Mouse (Mus musculus) kidney, adult 8-10 months (tissue): ENCODE measurements around the gene Sumf2.
"Not testable (repeated sequence)": the region's sequence is repeated elsewhere in the genome, so short reads cannot be mapped to it uniquely, and the experiment has no call there.

Experiments used
- DNase-seq, 2 experiments: peaks; one replicate each; pipeline ENCODE4 v3.0.0; 2022

Gene Sumf2

DNA sequence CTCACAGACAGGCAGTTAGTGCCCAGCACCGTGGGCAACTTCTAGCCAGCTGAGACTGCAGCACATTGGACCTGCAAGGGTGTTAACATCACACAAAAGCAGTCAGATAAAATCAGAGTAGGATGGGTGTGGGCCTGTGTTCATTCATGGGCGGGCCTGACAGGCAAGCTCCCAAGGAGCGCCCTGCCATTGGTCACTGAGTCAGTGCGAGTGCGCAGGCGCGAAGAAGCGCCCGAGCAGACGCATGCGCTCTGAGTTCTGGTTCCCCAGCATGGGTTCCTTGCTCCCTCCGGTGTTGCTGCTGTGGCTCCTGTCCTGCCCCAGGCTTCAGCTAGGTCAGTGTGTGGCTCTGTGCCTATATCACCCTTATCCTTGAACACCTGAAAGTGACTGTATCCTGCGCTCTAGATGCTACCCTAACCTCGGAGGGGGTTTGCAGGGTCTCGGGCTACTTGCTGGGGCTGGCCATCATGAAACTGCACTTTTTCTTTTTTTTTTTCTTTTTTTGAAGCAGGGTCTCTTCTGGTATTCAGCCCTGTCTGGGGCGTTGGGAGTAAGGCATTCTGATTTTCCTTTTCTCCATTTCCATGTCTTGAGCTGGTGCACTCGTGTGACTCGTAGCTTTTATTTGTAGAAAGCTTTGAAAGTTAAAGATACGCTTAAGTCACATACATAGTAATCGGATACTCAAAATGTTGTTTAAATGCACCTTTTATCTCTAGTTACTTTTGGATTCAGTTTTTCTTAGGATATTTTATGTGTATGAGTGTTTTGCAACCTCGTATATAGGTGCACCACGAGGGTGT, at the start of gene Sumf2:
Gene Sumf2, plus strand, starts transcription at position 235 of the 806 bp plus-strand sequence.
- DNase-seq = peak; percentile 96 to 97

DNA sequence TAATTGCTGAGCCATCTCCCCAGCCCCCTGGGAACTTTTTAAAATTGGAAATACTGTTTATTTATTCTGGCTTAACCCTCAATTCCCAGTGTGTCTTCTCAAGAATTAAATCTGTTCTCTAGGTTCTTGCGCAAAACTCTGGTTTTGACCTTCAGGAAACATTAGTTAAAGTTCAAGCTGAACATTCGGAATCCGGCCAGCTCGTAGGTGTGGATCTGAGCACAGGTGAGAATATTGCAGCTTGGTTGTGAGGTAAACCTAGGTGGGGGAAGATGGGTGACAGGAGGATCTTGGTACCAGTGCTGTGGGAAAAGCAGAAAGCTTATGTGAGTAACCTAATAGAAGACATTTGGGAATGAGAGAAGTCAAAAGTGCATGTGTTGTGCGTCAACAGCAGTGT, 1.9 kb upstream of the Sumf2 start:
- no peak for DNase-seq

DNA sequence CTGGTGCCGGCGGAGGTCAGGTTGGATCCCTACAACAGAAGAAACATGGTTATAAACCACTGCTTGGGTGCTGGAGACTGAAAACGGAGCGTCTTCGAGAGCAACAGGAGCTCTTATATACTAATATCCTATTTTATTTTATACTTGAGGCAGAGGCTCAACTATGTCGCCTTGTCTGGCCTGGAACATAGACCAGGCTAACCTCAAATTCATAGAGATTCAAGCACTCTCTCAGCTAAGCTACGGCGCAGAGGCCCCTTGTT, 703 bp downstream of the Sumf2 start:
- no peak for DNase-seq

DNA sequence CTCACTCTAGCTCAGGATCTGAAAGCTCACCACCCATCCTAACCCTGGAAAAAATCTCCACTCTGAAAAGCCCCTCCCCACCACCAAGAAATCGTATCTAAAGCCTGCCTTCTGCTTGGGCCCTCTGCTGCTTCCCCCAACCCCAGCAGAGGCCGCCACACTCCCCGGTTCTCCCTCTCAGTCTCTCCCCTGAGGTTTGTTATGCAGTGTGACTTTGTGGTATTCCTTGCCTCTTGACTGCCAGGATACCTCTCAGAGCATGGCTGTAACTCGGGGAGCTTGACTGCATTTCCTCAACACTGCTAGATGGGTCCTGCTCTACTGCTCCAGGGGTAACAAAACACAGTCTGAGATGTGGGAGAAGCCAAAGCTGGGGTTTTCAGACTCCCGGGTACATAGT, 8.4 kb downstream of the Sumf2 start:
- no peak for DNase-seq

DNA sequence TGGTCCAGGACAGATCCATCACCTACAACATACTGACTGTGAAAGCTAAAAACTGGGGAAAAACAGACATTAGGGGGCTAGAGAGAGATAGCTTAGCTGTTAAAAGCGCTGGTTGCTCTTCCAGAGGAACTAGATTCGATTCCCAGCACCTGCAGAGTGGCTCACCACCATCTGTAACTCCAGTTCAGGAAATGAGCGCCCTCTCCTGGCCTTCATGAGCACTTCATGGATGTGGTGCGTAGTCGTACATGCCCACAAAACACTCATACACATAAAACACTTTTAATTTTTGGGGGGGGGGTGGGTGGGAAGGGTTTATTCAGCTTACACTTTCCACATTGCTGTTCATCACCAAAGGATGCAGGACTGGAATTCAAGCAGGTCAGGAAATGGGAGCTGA, 9.6 kb downstream of the Sumf2 start:
- DNase-seq = no peak

DNA sequence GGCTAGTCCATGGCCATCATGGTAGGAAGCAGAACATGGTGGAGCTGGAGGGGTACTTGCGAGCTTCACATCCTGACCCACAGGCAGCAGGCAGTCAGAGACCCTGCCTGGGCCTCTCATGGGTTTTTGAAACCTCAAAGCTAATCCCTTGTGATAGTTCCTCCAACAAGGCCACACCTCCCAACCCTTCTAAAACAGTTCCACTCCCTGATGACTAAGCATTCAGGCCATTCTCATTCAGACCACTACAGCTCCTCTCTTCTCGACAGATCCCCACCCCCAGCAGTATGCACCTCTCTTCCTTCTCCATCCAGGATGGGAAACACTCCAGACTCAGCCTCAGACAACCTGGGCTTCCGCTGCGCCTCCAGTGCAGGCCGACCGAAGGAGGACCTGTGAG, 15.5 kb downstream of the Sumf2 start:
- DNase-seq = no peak

DNA sequence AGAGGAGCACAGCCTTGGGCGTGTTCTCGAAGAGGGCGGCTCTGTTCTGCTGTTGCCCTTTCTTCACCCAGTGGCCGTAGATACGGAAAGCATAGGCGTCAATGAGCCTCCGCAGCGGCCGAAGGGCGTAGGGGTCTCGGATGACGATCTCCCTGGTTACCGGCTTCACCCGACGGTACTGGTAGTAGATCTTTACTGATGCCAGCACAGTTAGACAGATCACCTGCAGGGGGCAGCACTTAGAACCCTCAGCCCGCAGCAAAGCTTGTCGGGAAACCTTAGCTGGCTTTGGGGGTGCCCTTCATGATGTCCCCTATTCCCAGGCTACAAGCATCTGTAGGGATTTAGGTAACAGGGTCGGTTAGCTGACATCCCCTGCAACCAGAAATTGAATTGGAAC, 17.7 kb downstream of the Sumf2 start:
- peak in 1 of 2 experiments; percentile 58 for DNase-seq

DNA sequence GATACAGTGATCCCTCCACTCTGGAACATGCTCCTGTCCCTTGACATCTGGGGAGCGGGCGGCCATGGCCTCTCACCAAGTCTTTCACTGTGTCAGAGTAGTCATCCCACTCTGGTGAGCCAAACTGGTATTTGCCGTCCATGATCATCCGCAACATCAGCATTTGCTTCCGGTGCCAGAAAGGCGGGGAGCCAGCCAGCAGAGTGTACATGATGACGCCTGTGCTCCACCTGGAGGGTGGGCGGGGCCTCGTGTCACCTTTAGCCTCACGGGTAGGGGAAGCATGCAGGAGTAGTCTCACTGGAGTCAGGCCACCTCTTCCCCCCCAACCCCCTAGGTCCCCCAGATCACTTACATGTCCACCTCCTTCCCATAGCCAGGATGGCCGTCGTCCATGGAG, 19.1 kb downstream of the Sumf2 start:
- DNase-seq = no peak

DNA sequence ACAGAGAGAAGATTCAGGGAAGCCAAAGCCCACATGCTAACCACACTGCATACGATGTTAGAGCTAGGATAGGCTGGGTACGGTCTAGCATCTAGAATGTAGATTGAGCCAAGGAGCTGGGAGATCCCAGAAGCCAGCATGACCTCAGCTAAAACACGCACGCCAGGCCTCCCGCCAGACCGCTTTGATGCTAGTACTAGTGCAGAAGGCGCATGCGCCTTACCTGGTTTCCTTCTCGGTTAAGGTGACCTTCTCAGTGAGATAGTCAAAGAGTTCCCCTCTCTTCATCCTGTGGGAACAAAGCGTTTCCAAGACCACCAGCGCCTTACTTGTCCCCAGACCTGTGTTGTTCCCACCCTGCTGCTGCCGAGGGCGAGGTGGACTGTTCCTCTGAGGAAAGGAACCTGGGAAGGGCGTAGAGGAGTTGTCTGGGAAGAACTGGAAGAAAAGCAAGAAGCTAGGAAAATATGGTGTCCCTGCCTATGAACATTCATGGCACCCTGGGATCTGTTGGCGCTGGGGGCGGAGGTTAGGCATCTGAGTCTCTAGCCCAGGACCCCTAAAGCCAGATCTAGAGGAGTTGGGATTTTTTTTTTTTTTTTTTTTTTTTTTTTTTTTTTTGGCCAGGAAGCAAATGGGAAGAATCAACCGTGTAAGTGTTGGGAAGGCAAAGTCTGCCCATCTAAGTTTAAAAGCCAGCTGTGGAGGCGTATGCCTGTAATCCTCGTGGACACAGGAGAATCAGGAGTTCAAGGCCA, 22.6 kb downstream of the Sumf2 start:
- DNase-seq = no peak

DNA sequence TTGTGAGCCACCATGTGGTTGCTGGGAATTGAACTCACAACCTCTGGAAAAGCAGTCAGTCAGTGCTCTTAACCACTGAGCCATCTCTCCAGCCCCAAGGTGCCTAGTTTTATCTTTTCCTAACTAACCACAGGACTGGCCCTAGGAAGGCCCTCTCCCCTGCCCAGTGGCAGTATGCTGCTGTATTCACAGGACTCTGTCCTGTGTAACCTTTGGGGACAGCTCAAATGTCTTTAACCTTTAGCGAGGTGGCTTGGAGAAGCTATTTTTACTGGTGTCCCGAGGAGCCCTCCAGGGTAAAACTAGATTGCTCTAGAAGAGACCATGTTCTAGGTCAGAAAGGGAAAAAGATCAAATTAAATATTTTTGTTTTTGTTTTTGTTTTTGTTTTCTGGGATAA, 24.5 kb downstream of the Sumf2 start:
- DNase-seq = no peak

DNA sequence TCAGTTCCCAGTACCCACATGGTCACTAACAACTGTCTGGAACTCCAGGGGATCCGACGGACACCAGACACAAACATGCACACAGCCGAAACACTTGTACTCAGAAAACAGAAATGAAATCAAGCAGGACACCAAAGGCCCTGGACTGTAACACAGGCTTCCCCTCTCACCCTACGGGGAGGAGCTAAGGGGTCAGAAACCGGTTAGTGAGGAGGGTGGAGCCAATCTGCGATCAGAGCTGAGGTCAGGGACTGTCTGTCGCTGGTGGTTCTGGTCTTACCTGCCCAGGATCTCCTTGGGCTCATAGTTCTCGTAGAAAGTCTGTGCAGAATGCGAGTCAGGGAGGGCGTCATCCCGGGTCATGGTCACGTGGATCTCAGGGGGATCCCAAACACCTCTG, 27.2 kb downstream of the Sumf2 start:
- no peak for DNase-seq

DNA sequence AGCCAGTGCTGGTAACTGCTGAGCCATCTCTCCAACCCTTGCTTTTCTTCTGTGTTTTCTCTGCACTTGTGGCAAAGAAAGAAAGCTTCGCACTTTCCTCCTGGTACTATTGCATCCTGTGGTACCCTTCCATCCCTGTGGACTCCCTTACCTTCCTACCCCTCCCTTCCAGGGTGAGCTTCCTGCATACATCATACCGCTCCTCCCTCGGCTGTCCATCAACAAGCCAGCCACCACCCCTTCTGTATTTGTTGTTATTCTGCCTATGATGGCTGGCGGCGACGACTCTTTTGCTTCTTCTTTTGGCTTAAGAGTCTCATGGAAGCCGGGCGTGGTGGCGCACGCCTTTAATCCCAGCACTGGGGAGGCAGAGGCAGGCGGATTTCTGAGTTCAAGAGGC, 28.3 kb downstream of the Sumf2 start:
- no peak for DNase-seq

DNA sequence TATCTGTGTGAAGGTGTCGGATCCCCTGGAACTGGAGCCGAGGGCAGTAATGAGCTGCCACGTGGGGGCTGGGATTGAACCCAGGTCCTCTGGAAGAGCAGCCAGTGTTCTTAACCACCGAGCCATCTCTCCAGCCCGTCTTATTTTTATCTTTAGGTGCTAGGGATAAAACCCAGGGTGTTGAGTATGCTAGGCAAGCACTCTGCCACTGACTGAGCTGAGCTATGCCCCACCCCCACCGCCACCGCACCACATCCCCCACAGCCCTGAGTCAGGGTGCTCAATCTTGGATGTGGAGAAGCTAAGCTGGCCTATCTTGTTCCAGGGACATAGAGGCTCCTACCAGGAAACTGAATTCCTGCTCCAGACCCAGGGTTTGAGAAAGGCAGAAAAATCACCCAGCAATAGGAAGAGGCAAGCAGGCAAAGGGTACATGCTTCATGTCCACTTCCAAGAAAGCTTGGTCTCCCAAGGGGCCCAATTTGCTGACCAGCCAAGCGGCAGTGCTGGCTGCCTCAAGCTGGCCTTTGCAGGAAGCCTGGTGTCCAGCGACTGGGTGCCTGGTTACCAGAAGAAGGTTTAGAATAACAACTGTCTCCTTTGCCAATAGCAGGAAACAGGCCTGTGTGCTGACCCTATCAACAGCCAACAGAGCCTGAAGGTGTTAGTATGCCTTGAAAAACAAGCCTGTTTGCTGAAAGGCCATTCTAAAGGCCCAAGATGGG, 31.1 kb downstream of the Sumf2 start:
- DNase-seq = peak in 1 of 2 experiments; percentile 26

DNA sequence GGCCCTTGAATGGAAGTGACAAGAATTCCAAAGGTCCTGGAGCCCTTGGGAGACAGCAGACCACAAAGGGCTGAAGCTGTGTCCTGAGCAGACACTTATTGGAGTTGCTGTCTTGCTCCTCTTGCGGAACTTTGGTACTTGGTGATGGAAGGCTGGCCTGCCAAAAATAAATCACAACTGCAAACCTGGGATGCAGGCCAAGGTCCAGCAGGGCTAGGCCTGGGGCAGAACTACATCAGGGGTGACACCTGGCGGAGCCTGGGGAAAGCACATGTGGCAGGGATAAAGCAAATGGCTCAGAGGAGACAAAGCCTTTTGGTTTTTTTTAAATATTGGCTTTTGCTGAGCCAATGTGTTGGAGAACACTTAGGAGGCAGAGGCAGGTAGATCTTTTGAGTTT, 32.2 kb downstream of the Sumf2 start:
- peak; percentile 85 to 91 for DNase-seq

DNA sequence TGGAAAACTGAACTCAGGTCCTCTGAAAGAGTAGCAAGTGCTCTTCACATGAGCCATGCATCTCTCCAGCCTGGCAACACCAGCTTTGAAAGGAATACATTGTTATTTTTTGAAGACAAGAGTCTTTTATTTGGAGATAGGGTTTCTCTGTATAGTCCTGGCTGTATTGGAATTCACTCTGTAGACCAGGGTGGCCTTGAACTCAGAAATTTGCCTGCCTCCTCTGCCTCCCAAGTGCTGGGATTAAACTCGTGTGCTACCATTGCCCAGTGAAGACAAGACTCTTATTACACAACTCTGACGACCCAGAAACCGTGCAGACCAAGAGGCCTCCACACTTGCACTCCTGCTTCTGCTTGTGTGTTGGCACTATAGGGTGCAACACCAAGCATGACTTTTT, 33.1 kb downstream of the Sumf2 start:
- no peak for DNase-seq

DNA sequence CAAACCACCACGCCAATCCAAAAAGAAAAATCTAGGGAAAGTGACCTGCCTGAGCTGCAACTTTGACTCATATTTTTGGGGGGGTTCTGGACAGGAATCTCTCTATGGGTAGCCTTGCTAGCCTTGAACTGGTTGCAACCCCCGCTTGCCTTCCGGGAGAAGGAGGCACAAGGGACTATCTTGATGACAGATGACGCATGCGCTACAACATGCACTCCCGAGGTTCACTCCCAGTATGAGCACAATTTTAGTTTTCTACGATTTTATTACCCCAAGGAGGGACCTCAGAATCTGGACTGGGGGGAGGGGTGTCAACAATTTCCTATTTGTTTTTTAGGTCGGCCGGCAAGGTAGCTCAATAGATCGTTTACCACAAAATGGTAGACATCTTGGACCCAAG, 39.5 kb downstream of the Sumf2 start:
- DNase-seq = no peak

DNA sequence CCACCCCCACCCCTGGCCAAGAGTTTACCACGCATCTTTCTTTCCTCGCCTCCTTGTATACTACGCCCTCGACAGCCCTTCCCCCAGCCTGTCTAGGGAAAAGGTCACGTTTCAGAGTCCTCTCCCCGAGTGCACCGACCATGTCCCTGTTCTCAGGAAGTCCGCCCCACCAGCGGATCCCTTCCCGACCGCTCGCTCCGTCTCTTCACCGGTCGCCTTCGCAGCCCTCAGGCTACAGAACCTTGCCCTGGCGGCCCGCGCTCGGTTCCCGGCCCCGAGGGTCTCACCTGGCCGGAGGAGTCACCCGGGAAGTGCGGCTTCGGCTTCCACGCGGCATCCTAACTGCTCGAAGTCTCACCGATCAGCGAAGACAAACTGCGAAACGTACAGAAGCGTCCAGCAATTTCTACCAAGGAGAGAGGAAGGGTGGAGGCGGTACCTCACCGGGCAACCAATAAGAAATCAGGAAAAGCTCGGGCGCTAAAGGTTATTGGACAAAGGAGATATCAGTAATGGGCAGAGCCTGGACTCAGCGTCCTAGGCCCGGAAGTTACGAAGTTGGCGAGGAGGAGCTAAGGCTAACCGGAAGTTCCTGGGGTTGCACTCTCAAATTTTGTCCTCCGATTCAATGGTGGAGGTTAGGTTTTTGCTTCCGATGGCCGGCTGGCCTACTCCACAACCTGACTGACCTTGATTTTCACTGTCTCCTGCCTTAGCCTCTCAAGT, 40.3 kb downstream of the Sumf2 start, which contains the start of gene Chchd2:
Gene Chchd2, minus strand, starts transcription at position 560 of the 726 bp plus-strand sequence.
- peak; percentile 96 to 97 for DNase-seq

DNA sequence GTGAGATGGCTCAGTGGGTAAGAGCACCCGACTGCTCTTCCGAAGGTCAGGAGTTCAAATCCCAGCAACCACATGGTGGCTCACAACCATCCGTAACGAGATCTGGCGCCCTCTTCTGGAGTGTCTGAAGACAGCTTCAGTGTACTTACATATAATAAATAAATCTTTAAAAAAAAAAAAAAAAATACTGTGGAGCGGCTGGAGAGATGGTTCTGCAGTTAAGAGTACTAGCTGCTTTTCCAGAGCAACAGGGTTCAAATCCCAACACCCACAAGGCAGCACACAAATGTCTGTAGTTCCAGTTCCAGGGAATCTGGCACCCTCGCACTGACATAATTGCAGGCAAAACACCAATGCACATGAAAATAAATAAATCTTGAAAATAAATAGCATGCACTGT, 43.6 kb downstream of the Sumf2 start:
- DNase-seq = not testable (repeated sequence)

DNA sequence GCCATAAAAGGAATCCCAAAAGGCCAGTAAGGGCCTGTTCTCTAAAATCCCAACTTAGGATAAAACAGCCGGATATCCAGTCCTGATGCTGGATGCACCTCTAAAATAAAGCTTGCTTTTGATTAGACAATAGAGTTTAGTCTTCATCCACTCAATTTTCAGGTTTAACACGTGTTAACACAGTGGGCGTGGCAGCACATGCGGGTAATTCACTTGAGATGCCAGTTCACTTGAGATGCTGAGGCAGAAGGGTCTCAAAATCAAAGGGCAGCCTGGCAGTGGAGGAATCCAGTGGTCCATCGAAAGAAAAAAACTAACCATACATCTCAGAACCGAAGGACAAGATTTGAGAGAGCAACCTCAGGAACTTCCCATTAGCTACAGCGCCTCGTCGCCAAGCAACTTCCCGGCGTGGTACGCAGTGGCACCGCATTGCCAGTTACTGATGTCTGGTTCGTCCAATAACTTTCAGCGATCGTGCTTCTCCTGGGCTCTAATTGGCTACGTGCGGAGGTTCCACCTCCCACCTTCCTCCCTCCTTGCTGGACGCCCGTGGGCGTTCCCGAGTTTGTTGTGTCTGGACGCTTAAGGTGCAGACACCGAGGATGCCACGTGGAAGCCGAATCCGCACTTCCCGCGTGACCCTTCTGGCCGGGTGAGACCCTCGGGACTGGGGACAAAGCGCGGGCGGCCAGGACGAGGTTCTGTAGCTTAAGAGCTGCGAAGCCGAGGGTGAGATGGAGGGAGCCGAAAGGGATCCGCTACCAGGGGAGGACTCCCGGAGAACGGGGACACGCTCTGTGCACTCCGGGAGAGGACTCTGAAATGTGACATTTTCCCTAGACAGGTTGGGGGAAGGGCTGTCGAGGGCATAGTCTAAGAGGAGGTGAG, 48.7 kb downstream of the Sumf2 start, which contains the start of gene Zbed5:
Gene Zbed5, plus strand, starts transcription at position 526 of the 891 bp plus-strand sequence.
- peak; percentile 91 to 92 for DNase-seq

DNA sequence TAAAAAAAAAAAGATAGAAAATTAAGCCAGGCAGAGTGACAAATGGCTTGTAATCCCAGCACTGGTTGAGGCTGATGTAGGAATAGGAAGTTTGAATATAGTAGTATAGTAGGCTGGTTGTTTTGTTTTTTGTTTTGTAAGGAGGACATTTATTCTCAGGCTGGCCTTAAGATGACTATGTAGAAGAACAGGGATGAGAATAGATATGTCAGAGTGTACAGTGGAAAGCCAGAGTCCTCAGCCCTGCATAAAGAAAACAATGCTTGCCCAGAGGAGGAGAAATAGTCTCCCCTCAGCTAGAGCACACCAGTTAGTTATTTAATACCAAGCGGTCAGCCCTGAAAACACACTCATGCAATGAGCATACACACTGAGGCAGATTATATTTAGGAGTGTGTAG, 51.7 kb downstream of the Sumf2 start, which contains the start of gene Phkg1:
Gene Phkg1, minus strand, starts transcription at position 101 of the 400 bp plus-strand sequence.
- no peak for DNase-seq

DNA sequence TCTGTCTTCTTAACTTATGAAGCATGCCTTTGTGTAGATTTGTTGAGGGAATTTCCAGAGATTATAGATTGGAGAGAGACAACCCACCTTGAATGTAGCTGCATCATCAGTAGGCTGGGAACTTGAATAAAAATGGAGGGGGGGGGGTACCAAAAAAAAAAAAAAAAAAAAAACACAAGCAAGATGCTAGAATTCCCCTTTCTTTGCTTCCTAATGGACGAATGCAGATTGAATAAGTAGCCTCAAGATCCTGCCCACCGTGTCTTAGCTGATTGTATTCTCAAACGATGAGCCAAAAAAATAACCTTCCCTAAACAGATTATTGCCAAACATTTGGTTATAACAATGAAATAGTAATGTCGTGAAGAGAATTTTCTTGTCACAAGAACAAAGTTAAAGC, 61.0 kb downstream of the Sumf2 start:
- no peak for DNase-seq
